Mouse (Mus musculus) naive thymus-derived CD4-positive, alpha-beta T cell, adult 2 months (primary cell): ENCODE measurements around the gene Gm973.
A peak's percentile ranks its signal among the peaks of the same experiment; 100 is the strongest.

Experiments used
- DNase-seq: peaks from one replicate; pipeline ENCODE4 v3.0.0-alpha.2; 2011; ENCODE audit warnings: low read depth

Gene Gm973

DNA sequence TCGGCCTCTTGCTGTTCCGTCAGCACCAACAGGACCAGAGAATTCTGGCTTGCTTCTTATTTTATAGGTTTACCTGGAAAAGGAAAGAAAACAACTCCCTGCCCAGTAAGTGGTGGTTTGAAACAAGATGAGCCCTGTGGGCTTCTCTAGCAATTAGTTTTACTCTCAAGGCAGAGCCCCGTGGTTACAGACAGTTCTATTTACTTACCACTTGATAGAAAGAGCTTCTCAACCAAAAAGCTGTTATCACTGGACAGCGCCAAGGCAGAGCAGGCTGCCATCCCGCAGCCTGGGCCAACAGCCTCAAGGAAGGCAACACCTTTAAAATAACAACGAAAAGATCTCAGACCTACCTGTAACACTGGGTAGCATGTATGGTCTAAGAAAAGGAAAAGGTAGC is 26.2 kb downstream of the Gm973 start:
- no peak for DNase-seq

- no peak for DNase-seq
Observed at GRCm38 (mm10) chr1:59543911-59544310, 27.8 kb downstream of the Gm973 start.

GRCm38 (mm10) chr1:59548486-59548885 is 32.4 kb downstream of the Gm973 start:
- DNase-seq = no peak

DNA sequence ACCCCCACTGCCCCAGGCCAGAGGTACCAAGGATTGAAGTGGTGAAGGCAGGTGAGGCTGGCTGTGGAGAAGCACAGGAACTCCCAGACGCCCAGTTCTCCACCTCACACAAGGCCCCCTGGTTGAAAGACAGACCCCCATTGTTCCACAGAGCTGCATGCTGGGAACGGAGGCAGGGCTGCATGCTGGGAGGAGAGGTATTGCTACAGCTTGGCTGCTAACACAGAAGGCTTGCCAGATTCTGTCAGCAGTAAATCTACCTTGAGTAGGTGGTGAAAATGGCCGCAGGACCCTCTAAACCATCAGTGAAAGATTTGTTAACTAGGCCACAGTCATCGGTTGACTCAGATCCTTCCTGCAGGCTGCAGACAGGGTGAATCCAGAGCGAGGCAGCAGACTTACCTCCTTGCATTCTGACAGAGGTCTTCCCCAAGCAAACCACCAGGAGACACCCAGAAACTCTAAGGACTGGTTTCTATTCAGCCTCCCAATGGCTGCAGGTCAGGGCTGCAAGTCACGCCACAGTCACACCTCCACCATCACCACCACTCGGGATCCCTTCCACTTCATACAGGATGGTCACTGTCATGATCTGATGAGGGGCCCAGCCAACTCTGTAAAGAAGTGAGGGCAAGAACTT is 33.1 kb downstream of the Gm973 start:
- DNase-seq = no peak

DNA sequence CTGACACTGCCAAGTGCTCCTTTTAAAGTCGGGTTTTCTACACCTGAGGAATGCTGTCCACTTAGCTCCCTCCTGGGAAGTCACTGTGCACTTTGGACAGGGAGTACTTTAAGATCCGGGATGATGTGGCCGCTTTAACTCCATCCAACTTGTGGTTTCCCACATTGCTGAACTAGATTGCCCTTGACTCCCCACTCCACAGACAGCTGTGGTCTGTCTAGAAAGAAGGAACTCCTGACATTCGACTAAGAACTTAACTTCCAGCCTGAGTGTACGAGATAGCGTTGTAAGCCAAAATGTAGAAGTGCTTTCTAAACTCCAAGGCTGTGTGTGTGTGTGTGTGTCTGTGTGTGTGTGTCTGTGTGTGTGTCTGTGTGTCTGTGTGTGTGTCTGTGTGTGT is 34.2 kb downstream of the Gm973 start:
- DNase-seq = no peak

GRCm38 (mm10) chr1:59550996-59551395 is 34.9 kb downstream of the Gm973 start:
- no peak for DNase-seq

GRCm38 (mm10) chr1:59553708-59554107 is 37.6 kb downstream of the Gm973 start:
- no peak for DNase-seq

DNA sequence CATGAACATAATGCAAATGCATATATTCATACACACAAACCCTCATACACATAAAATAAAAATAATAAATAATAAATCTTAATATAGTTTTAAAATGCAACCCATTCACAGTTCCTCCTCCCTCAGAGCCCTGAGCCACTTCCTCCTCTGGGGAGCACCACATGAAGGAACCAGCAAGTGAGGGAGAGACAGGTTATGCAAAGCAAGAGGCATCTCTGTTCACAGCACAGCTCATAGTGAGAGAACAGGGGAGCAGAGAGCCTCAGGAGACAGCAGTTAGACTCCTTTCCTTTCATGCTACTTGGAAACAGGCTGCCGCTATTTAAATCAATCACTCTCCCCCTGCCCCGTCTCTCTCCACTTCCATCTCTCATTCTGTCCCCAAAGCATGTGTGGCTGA is 47.5 kb downstream of the Gm973 start:
- no peak for DNase-seq

DNA sequence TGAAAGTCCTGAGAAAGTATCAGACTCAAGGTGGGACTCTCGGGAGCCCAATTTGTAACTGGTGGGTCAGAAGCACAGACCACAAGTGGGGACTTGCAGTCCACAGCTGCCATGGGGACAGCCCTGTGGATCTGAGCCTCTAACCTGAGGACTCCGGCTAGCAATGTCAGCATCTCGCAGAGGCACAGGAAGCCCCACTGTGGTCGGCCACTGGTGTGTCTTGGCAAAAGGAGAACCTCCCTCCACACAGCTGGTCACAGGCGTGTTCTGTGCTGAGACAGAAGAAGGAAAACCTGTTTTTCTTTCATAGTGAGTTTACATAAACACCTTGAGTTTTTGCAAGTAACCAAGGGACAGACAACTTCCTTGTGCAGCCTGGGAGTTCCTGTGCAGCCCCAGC is 49.7 kb downstream of the Gm973 start:
- DNase-seq = no peak

DNA sequence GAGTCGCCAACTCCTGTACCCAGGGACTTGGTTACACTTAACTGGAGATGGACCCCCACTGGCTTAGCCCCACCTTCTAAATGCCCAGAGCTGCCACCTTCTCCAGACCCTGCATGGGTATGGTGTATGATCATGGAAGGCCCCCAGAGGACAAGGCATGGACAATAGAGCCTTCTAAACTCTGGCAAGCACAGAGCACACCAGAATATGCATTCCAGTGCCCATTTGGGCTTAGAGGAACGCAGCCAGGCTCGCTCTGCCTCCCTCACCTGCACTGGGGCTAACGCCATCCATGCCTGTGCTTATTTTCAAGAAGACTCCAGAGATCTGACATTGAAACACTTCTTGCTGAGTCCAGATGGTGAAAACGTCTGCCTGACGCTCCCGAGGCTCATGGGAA is 50.2 kb downstream of the Gm973 start:
- DNase-seq = no peak

GRCm38 (mm10) chr1:59566926-59567325 is 50.9 kb downstream of the Gm973 start:
- DNase-seq = no peak

DNA sequence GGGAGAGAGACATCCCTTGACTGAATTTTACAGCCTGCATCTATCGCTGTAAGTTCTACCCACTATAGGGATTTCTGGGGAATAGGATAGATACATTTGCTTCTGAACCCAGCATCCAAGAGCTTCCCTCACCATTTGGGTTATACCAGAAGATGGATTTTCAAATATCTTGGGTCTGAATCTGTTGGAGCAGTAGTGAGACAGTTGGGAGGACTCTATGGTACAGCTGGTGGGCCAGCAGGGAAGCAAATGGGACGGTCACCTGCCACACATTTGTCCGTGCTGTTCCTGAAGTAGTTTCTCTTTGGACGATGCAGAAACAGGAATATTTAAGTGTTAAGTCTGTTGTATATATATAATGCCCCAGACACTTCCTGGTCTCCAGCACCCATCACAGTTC is 51.5 kb downstream of the Gm973 start:
- DNase-seq = no peak

- DNase-seq = peak; percentile 8
Observed at GRCm38 (mm10) chr1:59568283-59568682, 52.2 kb downstream of the Gm973 start.

GRCm38 (mm10) chr1:59569301-59569700 is 53.2 kb downstream of the Gm973 start:
- no peak for DNase-seq

GRCm38 (mm10) chr1:59570767-59571166 is 54.7 kb downstream of the Gm973 start:
- no peak for DNase-seq

GRCm38 (mm10) chr1:59571502-59571901 is 55.4 kb downstream of the Gm973 start:
- no peak for DNase-seq

GRCm38 (mm10) chr1:59573843-59574242 is 57.8 kb downstream of the Gm973 start:
- DNase-seq = no peak

- no peak for DNase-seq
Observed at GRCm38 (mm10) chr1:59574262-59575187, 58.5 kb downstream of the Gm973 start.

- no peak for DNase-seq
Observed at GRCm38 (mm10) chr1:59578770-59579169, 62.7 kb downstream of the Gm973 start.

GRCm38 (mm10) chr1:59579327-59579726 is 63.3 kb downstream of the Gm973 start:
- DNase-seq = no peak

DNA sequence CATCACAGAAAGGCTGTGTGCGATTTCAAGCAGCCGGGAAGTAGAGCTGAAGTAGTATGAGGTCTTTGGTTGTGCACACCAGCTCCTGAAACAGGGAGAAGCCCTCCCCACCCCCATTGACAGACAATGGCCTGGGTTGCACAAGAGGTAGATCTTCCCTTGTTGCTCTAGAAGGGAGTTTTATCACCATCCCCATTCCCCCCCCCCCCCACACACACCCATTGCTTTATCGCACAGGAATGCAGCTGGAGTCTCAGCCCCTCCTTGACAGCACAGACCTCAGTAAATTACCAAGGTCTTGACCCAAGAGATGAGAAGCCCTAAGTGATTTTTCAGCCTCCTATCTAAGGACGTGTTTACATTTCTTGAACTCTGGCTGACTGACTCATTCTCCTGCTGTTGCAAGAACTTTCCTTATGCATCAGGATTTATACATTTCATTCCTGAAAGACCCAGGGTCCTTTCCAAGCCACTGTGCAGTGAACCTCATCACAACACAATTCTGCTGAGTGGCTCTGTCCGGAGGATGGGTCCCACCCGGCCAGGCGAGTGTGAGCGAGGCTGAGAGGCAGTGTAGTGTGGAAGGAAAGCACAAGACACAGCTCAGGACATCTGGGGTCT is 64.2 kb downstream of the Gm973 start:
- DNase-seq = no peak

DNA sequence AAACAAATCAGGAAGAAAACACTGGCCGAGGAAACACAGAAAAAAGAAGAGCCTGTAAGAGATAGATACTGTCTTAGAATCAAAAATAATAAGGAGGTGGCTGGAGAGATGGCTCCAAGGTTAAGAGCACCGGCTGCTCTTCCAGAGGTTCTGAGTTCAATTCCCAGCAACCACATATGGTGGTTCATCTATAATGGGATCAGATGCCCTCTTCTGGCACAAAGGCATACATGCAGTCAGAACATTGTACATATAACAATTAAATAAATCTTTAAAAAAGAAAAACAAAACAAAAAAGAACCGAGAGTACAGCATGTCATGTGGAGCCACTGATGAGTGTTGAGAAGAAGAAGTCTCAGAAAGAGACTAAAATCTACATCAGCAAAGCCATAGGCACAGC is 64.8 kb downstream of the Gm973 start:
- no peak for DNase-seq
